Mouse (Mus musculus) CH12.LX (cell line): ENCODE data around the gene Timm13. TPM values are rescaled to one million over a fixed set of nuclear protein-coding genes. Genes with fewer than 3 reads are reported as not detected.

Source experiments
- DNase-seq: peaks from one replicate; pipeline ENCODE4 v3.0.0-alpha.2; 2013; ENCODE audit errors: extremely low read depth
- H3K27ac ChIP-seq: 2 replicates; pipeline ENCODE4 v1.5.1; 2012; ENCODE audit warnings: low read depth, mild to moderate bottlenecking, control low read depth, moderate library complexity; ENCODE audit not compliant: insufficient read depth
- H3K27me3 ChIP-seq: replicated peaks from 2 replicates; pipeline ENCODE3; 2012; ENCODE audit warnings: inconsistent platforms
- H3K36me3 ChIP-seq, 2 experiments: replicated peaks in 1 of 2; 2 replicates each; pipeline versions ENCODE3 to v1.6.1; 2012; ENCODE audit warnings: inconsistent platforms in 1 of 2, low read length in 1 of 2, mild to moderate bottlenecking in 1 of 2, mixed read lengths in 1 of 2, moderate library complexity in 1 of 2; ENCODE audit not compliant: control insufficient read depth in 1 of 2, insufficient read depth in 1 of 2
- H3K4me1 ChIP-seq, 2 experiments: 2 replicates each; pipeline ENCODE4 v1.6.1; 2012; ENCODE audit warnings: inconsistent platforms in 1 of 2, moderate library complexity in 1 of 2; ENCODE audit not compliant: insufficient read depth in 2 of 2, control insufficient read depth in 1 of 2
- H3K4me2 ChIP-seq: 2 replicates; pipeline ENCODE4 v1.6.1; 2012; ENCODE audit warnings: low read depth, mild to moderate bottlenecking, control low read depth; ENCODE audit not compliant: poor library complexity, insufficient read depth, severe bottlenecking
- H3K4me3 ChIP-seq, 3 experiments: fragments of 150-350 bp in 1 of 3; sonication (generic) in 1 of 3; replicated peaks in 1 of 3; 2 replicates each; pipeline versions ENCODE3 to v1.5.1; 2011 to 2012; ENCODE audit warnings: low read depth in 2 of 3, low read length in 2 of 3, mild to moderate bottlenecking in 2 of 3, moderate library complexity in 2 of 3, control low read depth in 1 of 3, improper control_type of control experiment in 1 of 3, inconsistent platforms in 1 of 3, mixed read lengths in 1 of 3; ENCODE audit not compliant: poor library complexity in 1 of 3
- H3K79me2 ChIP-seq: replicated peaks from 2 replicates; pipeline ENCODE4 v1.6.1; 2012; ENCODE audit warnings: mild to moderate bottlenecking, moderate library complexity; ENCODE audit not compliant: control insufficient read depth, poor library complexity, insufficient read depth, severe bottlenecking; ENCODE audit errors: extremely low read depth
- H3K9ac ChIP-seq: 2 replicates; pipeline ENCODE4 v1.6.1; 2012; ENCODE audit warnings: low read depth, mild to moderate bottlenecking, control low read depth, moderate library complexity; ENCODE audit not compliant: insufficient read depth
- H3K9me3 ChIP-seq: replicated peaks from 2 replicates; pipeline ENCODE3; 2012; ENCODE audit warnings: low read length, inconsistent platforms, mixed read lengths
- CHD1 ChIP-seq: IDR thresholded peaks from 2 replicates; pipeline ENCODE4 v1.6.1; 2012; ENCODE audit warnings: low read depth, low read length, improper control_type of control experiment, inconsistent platforms
- CTCF ChIP-seq, 2 experiments: IDR thresholded peaks in 1 of 2; conservative IDR thresholded peaks in 1 of 2; 2 replicates each; pipeline ENCODE4 v1.5.1; 2011 to 2012; ENCODE audit warnings: low read depth in 2 of 2, low read length in 2 of 2, improper control_type of control experiment in 1 of 2, inconsistent platforms in 1 of 2, mild to moderate bottlenecking in 1 of 2, moderate library complexity in 1 of 2
- ETS1 ChIP-seq: conservative IDR thresholded peaks from 2 replicates; pipeline ENCODE4 v1.6.1; 2012; ENCODE audit warnings: low read depth, mild to moderate bottlenecking, inconsistent platforms, low read length, improper control_type of control experiment, moderate library complexity
- JUN ChIP-seq: IDR thresholded peaks from 2 replicates; pipeline ENCODE4 v1.6.1; 2011; ENCODE audit warnings: low read depth, mild to moderate bottlenecking, low read length, improper control_type of control experiment, moderate library complexity; ENCODE audit not compliant: insufficient read depth
- MYC ChIP-seq: IDR thresholded peaks from 2 replicates; pipeline ENCODE4 v1.6.1; 2011; ENCODE audit warnings: low read depth, mild to moderate bottlenecking, improper control_type of control experiment, low read length
- NELFE ChIP-seq: IDR thresholded peaks from 2 replicates; pipeline ENCODE4 v1.6.1; 2011; ENCODE audit warnings: low read depth, low read length, improper control_type of control experiment
- RCOR1 ChIP-seq: conservative IDR thresholded peaks from 2 replicates; pipeline ENCODE4 v1.6.1; 2012; ENCODE audit warnings: low read depth, mild to moderate bottlenecking, inconsistent platforms, low read length, improper control_type of control experiment
- SIN3A ChIP-seq: IDR thresholded peaks from 2 replicates; pipeline ENCODE4 v1.6.1; 2012; ENCODE audit warnings: low read length, improper control_type of control experiment, inconsistent platforms
- SMC3 ChIP-seq: IDR thresholded peaks from 2 replicates; pipeline ENCODE4 v1.6.1; 2011; ENCODE audit warnings: low read depth, low read length, improper control_type of control experiment
- TBP ChIP-seq: conservative IDR thresholded peaks from 2 replicates; pipeline ENCODE4 v1.6.1; 2011; ENCODE audit warnings: low read depth, low read length, improper control_type of control experiment
- TCF12 ChIP-seq: IDR thresholded peaks from 2 replicates; pipeline ENCODE4 v1.6.1; 2014; ENCODE audit warnings: low read depth, mild to moderate bottlenecking, inconsistent platforms, low read length, improper control_type of control experiment
- USF2 ChIP-seq: conservative IDR thresholded peaks from 2 replicates; pipeline ENCODE4 v1.6.1; 2011; ENCODE audit warnings: low read depth, low read length, improper control_type of control experiment
- ZKSCAN1 ChIP-seq: IDR thresholded peaks from 2 replicates; pipeline ENCODE4 v1.6.1; 2012; ENCODE audit warnings: low read depth, inconsistent platforms, low read length, improper control_type of control experiment, borderline replicate concordance
- dilution Hi-C: fragments of 300-500 bp; cut with MboI; formaldehyde crosslinking; loops from 2 replicates; pipeline ENCODE4 v1.14.3; 2020; ENCODE audit warnings: low sequenced_read_pairs; ENCODE audit not compliant: extremely low pct_unique_long_range_greater_than_20kb, extremely low pct_ligation_motif_present
- in situ Hi-C: fragments of 300-500 bp; cut with MboI; formaldehyde crosslinking; loops from 3 replicates; pipeline ENCODE4 v1.14.3; 2019; ENCODE audit warnings: low sequenced_read_pairs, low pct_ligation_motif_present, low pct_unique_long_range_greater_than_20kb, mixed read lengths
- polyA plus RNA-seq: library from polyadenylated mRNA; unstranded; fragments of >175 nt; gene quantifications from 2 replicates; pipeline ENCODE4 v1.2.1, GENCODE M21; 2012; ENCODE audit warnings: low read depth; ENCODE audit not compliant: insufficient read length
- total RNA-seq, 2 experiments: library from RNA; depleted of rRNA; stranded (reverse); fragments of 300-350 nt in 1 of 2; fragments of >200 nt in 1 of 2; gene quantifications; 2 replicates each; pipeline ENCODE4 v1.2.3; 2012 to 2014

Gene Timm13
- total and polyA plus RNA-seq, 3 experiments, result 137 to 292 (median 279) TPM

GRCm38 (mm10) chr10:80914253-80914656, 13.5 kb upstream of the Timm13 start:
- Histone ChIP-seq H3K9ac (no peak overlapping the region), H3K4me3 (no peak overlapping the region), H3K4me2 (no peak overlapping the region), H3K27me3 (peaks cover 8% of the 10 kb centered on the region), H3K79me2 (no peaks in the 10 kb centered on the region), H3K9me3 (no peaks in the 10 kb centered on the region), H3K27ac (no peak overlapping the region), H3K36me3 (peaks cover 5 to 68% of the 10 kb centered on the region in 2 experiments), H3K4me1 (peaks cover 10 to 16% of the 10 kb centered on the region in 2 experiments; a peak in 3 of 4 replicates)
- dilution Hi-C loops, result no loop called here
- DNase-seq, result no peak
- in situ Hi-C loops, result no loop called here
- TF ChIP-seq ZKSCAN1 (no peak), TBP (no peak), TCF12 (no peak), CTCF (conservative IDR thresholded peaks at IDR 0.05 in 1 of 2, IDR thresholded peaks at IDR 0.05 in 1 of 2; ENCODE audit: low read depth in 2 of 2, low read length in 2 of 2) (no peak), RCOR1 (no peak), MYC (no peak), USF2 (no peak), JUN (no peak), CHD1 (no peak)

GRCm38 (mm10) chr10:80913364-80914011, 12.7 kb upstream of the Timm13 start:
- peaks cover 11 to 15% of the 10 kb centered on the region in 2 experiments; a peak in 3 of 4 replicates for H3K4me1 ChIP-seq

GRCm38 (mm10) chr10:80911891-80912290, 11.1 kb upstream of the Timm13 start:
- H3K9me3 ChIP-seq, result no peaks in the 10 kb centered on the region
- no peak overlapping the region for H3K27ac ChIP-seq
- peaks cover 16 to 91% of the 10 kb centered on the region in 2 experiments for H3K36me3 ChIP-seq
- peaks cover 9 to 11% of the 10 kb centered on the region in 2 experiments; a peak in 2 of 4 replicates for H3K4me1 ChIP-seq
- H3K4me3 ChIP-seq, result no peak overlapping the region
- H3K79me2 ChIP-seq, result no peaks in the 10 kb centered on the region
- H3K9ac ChIP-seq, result no peak overlapping the region
- dilution Hi-C loops (no loop called here), in situ Hi-C loops (no loop called here)
- H3K4me2 ChIP-seq, result no peak overlapping the region
- DNase-seq, result no peak
- H3K27me3 ChIP-seq, result no peaks in the 10 kb centered on the region
- TF ChIP-seq NELFE, result no peak
- peak; percentile 70 for TF ChIP-seq ZKSCAN1

More at GRCm38 (mm10) chr10:80913364-80914011, 12.7 kb upstream of the Timm13 start:
- in situ Hi-C loops, result no loop called here
- DNase-seq, result no peak
- Histone ChIP-seq H3K36me3 (peaks cover 10 to 75% of the 10 kb centered on the region in 2 experiments), H3K9me3 (no peaks in the 10 kb centered on the region), H3K27me3 (peaks cover under 1% of the 10 kb centered on the region), H3K4me2 (no peak overlapping the region), H3K4me3 (no peak overlapping the region), H3K9ac (no peak overlapping the region), H3K27ac (no peak overlapping the region), H3K79me2 (no peaks in the 10 kb centered on the region)
- dilution Hi-C loops, result no loop called here
- TF ChIP-seq SIN3A (no peak), SMC3 (no peak), ETS1 (no peak)
